Mouse (Mus musculus) kidney, postnatal 36 days (tissue): ENCODE results near the gene Plac8.

Experiments used
- DNase-seq, 2 experiments: peaks; one replicate each; pipeline ENCODE4 v3.0.0; 2021 to 2022; ENCODE audit warnings: mixed read lengths in 2 of 2

The Plac8 gene

GRCm38 (mm10) chr5:100526164-100526563, 45.9 kb downstream of the Plac8 start:
- peak; percentile 23 to 35 for DNase-seq

- DNase-seq: no peak
Measured at GRCm38 (mm10) chr5:100525620-100526019, 46.4 kb downstream of the Plac8 start.

- DNase-seq: no peak
Measured at GRCm38 (mm10) chr5:100524921-100525320, 47.1 kb downstream of the Plac8 start.

GRCm38 (mm10) chr5:100523331-100523730, 48.7 kb downstream of the Plac8 start:
- no peak for DNase-seq

GRCm38 (mm10) chr5:100520223-100520622, 51.8 kb downstream of the Plac8 start:
- no peak for DNase-seq

GRCm38 (mm10) chr5:100519027-100519411, 53.0 kb downstream of the Plac8 start:
- no peak for DNase-seq

GRCm38 (mm10) chr5:100518049-100519026, 53.7 kb downstream of the Plac8 start, which contains the start of gene Cops4:
Cops4 (plus strand) TSS chr5:100518309.
- DNase-seq: peak; percentile 97 to 99

- no peak for DNase-seq
Measured at GRCm38 (mm10) chr5:100512576-100512975, 59.5 kb downstream of the Plac8 start.

GRCm38 (mm10) chr5:100509247-100509646, 62.8 kb downstream of the Plac8 start:
- DNase-seq: no peak
